Mouse (Mus musculus) gastrocnemius, postnatal 25 days (tissue): Measurements from ENCODE around the gene Twist2. TPM values are rescaled to one million over a fixed set of nuclear protein-coding genes. Genes with fewer than 3 reads are reported as not detected.

Source experiments
- DNase-seq: peaks from one replicate; pipeline ENCODE4 v3.0.0; 2022
- total RNA-seq, 2 experiments: library from RNA; stranded (reverse); gene quantifications; 1 replicate in 1 of 2; 2 replicates in 1 of 2; pipeline ENCODE4 v1.2.3; 2021

Gene Twist2
- total RNA-seq, 2 experiments from 2014 or later: 1.5 to 1.9 TPM

GRCm38 (mm10) chr1:91819237-91819636 is 18.0 kb downstream of the Twist2 start:
- DNase-seq: no peak

DNA sequence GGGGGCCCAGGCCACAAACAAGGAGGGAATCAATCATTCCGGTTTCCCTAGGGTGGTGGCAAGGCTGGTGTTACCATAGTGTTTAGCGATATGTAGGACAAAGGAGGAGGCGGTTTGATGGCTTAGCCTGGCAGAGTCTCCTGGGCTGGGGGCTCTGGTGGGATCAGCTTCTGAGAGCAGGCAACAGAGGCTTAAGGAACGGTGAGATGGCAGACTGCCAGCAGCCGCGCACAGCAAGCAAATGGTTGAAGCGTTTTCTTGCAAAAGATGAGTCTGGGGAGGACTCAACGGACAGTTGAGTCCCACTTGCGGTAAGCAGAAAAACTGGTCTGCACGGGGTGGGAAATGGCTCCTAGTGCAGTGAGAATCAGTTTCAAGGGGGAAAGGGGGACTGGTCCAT is 19.3 kb downstream of the Twist2 start:
- no peak for DNase-seq

GRCm38 (mm10) chr1:91822316-91822824 is 21.1 kb downstream of the Twist2 start:
- DNase-seq: no peak

- DNase-seq: peak; percentile 59
These were observed 22.3 kb downstream of the Twist2 start for GRCm38 (mm10) chr1:91823530-91823929.

GRCm38 (mm10) chr1:91823951-91824350 is 22.7 kb downstream of the Twist2 start:
- no peak for DNase-seq

DNA sequence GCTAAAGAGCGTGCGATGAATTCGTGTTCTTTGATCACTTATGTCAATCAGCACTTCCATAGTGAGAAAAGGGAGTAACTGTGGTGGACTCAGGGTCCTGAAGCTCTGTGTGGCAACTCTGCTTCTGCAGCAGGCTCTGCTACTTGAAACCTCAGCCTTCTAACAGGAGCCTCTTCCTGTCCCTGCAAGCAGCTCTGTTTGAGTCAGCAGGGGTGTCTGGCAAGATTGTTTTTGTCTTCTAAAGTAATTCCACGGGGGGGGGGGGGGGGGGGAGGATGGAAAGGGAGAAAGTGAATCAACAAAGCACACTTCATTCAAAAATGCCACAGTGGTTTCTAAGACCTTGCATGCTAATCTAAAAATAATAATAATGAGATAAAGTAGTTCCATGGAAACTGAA is 24.0 kb downstream of the Twist2 start:
- no peak for DNase-seq

DNA sequence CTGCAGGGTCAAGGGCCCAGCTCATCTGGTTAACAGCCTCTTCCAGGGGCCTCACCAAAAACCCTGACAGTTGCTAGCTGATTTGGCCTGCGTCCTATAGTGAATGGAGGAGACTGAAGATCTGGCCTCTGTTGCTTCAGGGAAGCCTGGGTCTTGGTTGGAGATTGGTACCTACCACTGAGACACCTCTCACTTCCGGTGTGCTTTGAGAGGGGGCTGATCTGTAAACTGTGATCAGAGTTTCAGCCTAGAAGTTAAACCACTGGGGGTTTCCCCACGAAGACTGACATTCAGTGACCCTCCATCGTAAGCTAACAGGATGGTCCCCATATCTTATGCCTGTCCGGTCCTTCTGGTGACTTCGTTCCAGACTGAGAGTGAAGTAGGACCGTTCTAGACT is 30.7 kb downstream of the Twist2 start:
- no peak for DNase-seq

- DNase-seq: no peak
These were observed 38.3 kb downstream of the Twist2 start for GRCm38 (mm10) chr1:91839557-91839956.

GRCm38 (mm10) chr1:91839979-91840378 is 38.7 kb downstream of the Twist2 start:
- no peak for DNase-seq

DNA sequence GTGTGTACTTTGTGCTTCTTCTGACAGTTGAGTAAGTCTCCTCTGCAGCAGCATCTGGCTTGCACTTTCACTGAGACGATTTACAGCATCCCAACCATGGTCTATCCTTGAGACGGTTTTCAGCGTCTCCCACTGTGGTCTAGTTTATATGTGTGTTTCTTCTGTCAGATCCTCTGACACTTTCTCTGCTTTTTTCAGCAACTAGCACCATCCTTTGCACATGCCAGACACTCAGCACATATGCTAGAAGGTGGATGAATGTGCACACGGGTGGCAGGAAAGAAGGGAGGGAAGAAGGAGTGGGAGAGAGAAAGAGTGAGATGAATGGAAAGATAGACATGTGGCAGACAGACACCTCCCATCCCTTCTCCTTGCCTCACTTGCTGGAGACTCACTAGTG is 43.0 kb downstream of the Twist2 start:
- DNase-seq: no peak

DNA sequence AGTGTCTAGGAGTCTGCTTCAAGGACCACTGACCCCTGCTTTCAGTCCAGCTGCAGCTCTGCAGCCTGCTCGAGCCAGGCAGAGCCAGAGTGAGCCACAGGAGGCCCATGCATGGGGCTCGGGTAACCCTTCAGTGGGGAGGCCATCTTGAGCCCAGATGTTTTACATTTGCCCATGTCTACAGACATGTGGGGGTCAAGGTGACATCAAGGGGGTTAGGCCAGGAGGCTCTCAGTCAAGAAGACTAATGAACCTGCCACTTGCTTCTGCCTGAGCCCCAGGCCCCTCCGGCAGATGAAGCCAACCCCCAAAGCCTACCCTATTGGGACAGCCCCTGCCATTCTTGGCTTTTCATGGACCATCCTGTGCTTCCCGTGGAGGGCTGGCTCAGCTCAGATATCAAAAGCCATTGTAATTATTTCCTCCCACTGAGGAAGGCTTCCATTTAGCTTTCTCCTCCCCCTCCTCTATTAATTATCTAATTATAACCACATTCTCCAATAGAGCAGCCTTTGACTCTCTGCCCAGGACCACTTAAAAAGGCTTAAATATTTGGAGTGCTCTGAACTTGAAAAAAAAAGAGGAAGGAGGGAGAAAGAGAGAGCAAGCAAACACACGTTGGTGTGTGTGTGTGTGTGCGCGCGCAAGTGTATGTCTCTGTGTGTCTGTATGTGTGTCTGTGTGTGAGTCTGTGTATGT is 43.6 kb downstream of the Twist2 start:
- no peak for DNase-seq

DNA sequence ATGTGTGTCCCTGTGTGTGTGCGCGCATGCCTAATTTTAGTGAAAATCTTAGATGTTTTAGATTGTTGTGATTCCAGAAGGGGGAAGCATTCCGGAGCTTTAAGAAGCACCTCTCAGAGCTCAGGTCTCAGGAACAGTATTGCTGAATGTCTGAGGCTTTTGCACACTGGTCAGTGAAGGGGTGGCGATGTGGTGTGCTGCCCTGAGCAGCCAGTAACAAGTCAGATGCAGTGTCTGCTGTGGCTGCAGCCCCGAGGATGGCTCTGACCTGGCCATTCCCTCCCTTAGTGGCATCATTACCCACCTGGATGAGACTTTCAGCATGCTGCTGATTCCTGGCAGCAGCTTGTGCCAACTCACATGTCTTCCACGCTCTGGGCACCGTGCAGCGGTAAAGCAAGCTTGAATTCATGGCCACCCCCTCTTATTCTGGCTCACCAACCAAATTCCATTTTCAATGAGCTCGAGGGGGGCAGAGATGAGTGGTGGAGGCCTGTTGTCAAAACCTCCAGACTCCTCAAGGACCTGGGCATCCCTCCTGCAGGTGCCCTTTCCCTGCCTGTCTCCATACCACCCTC is 44.2 kb downstream of the Twist2 start:
- DNase-seq: no peak

DNA sequence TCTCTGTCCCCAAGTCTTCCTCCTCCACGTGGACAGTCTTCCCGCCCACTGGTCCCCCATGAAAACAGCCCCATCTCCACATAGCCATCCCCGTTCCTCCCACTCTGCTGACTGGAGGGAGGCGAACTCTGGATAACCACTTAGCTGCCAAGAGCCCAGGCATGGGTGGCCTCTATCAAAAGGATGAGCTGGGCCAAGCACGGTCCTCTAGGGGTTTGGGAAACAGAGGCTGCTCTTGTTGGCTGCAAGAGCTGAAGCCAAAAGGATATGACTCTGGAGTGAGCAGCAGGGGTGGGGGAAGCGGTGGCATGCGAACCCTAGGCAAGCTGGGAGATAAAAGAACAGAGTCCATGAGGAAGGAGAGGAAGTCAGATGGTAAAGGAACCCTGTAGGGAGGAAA is 50.0 kb downstream of the Twist2 start:
- no peak for DNase-seq

DNA sequence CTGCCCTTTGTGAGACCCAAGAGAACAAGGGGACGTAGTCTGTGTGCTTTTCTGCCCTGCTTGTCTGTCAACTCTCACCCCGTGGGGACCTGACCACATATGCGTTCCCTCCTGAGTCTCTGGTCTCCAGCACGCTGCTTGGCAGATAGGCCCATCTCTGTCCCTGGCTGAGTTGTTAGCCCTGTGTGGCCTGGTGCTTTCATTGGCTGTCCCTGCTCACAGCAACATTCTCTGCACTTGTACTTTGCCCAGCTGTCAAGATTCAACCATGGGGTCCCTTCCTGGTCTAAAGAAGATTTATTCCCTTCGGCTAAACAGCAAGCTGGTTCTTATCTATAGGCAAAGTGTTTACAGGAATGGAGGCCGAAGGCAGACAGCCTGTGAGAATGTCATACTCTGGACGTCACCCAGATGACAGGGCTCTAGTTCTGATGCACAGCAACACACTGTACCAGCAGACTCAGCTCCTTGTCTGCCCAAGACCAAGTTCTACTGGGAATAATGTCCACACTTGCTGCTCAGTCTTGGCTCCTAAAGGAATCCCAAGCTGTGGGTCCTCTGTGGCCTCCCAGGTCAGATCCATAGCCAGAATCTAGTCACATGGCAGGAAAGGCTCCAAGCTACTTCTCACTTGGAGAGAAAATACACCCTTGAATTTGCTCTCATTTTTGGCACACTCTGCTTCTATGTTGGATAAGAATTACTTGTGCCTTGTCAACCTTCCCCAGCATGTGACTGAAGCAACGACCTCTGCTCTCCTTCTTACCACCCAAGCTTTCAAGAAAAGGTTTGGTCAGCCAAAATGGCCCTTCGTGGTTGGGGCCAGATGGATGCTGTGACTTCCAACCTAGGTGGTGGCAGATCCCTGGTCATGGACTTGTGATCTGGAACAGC is 55.8 kb downstream of the Twist2 start:
- DNase-seq: peak; percentile 68

GRCm38 (mm10) chr1:91858101-91858790 is 57.0 kb downstream of the Twist2 start:
- DNase-seq: peak; percentile 48

DNA sequence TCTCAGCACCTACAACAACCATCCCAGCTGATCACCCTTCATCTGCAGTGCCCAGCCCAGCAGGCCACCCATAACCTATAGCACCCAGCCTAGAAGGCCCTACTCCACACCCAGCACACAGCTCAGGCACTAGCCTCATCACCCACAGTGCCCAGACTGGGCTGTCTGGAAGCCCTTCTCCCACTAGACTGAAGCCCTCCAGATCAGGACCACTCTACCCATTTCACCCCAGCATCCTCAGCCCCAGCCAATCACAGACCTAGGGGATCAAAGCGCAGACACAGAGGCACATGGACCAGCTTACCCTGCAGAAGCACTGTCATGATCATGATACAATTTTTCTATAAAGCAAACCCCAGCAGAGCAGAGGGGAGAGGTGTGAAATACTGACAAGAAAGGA is 57.6 kb downstream of the Twist2 start:
- no peak for DNase-seq

DNA sequence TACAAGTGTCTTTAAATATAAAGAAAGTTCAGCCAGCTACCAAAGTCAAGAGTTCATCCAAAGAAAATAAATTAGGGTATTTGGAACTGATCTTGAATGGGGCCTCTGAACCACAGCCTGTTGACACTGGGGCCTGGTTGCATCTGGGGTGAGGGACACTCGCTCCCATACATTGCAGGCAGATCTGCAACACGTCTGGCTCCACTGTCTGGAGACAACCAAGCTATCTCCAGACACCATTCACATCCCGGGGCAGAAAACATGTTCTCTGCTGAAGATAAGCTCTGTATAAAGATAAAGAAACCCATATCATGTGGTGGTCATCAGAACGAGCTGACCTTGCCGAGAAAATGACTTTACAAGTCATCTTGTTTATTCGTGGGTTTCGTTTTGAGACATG is 60.2 kb downstream of the Twist2 start:
- DNase-seq: no peak

DNA sequence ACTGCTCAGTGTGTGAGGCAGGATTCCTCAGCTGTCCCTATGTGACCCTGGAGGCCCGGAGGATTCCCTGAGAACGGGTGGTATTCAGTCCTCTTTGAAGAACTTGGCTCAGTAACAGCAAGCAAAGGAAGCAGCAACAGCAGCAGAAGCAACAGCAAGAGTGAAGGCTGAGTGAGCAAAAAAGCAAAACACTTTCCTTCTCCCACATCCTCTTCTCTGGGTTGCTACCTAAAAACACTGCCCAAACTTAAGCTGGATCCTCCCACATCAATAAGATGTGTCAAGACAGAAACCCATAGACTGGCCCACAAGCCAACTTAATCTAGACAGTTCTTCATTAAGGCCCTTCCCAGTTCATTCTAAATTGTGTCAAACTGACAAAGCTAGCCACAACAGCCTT is 64.7 kb downstream of the Twist2 start:
- no peak for DNase-seq

GRCm38 (mm10) chr1:91871101-91871500 is 69.8 kb downstream of the Twist2 start:
- DNase-seq: no peak

DNA sequence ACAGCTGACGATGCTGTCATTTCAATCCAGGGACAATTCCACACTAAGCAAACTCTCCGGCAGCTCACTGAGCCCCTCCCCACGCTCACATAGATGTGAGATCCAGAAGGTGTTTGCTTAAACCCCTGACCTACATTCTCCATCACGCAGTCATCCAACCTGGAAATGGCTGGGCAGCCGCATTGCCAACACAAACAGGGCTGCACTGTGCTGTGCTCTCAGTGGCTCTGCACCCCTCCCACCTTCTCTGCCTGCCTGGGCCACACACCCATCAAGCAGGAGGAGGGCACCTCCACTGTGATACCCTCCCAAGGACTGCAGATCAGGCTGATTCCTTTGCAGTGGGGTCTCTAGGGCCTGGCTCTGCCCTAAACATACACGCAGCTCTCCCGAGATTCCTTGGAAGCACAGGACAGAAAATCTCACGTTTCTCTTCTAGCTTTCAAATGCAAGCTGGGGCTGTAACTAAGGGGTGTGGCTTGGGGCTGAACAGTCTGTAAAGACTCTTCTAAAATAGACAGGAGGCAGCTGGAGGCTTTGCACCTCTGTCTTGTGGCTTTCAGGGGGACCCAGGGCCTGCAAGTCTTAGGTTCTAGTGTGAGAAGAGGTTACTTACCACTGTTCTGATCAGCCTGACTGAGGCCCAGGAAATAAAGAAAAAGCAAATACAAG is 71.3 kb downstream of the Twist2 start:
- DNase-seq: no peak

GRCm38 (mm10) chr1:91873572-91874285 is 72.5 kb downstream of the Twist2 start:
- no peak for DNase-seq
